Mouse (Mus musculus) lung, embryonic 14.5 days (tissue): ENCODE measurements at regions not wholly inside any gene's neighbourhood (a gene's known extent, or its start where the extent isn't known, plus 50 kb on each side); places are given as distances from the start of the nearest gene placed in this dataset.

Experiments
- ATAC-seq: fragments of 200-750 bp; cut with Nextera tagmentation; 2 replicates; pipeline ENCODE4 v1.8.0; 2017; ENCODE audit warnings: mild to moderate bottlenecking, moderate TSS enrichment, moderate library complexity; ENCODE audit not compliant: insufficient read depth
- DNase-seq: peaks from one replicate; pipeline ENCODE4 v3.0.0-alpha.2; 2015
- H3K27ac ChIP-seq: fragments of 300-500 bp; sonication (generic); 2 replicates; pipeline ENCODE4 v1.5.1; 2014; ENCODE audit warnings: low read depth, mild to moderate bottlenecking, moderate library complexity
- H3K27me3 ChIP-seq: fragments of 300-500 bp; sonication (generic); 2 replicates; pipeline ENCODE4 v1.6.1; 2014; ENCODE audit warnings: low read length, control low read depth; ENCODE audit not compliant: insufficient read depth
- H3K36me3 ChIP-seq: fragments of 300-500 bp; sonication (generic); 2 replicates; pipeline ENCODE4 v1.6.1; 2014; ENCODE audit warnings: control low read depth; ENCODE audit not compliant: insufficient read depth
- H3K4me1 ChIP-seq: fragments of 300-500 bp; sonication (generic); 2 replicates; pipeline ENCODE4 v1.6.1; 2014; ENCODE audit warnings: antibody characterized with exemption, control low read depth; ENCODE audit not compliant: insufficient read depth
- H3K4me2 ChIP-seq: fragments of 300-500 bp; sonication (generic); 2 replicates; pipeline ENCODE4 v1.6.1; 2014; ENCODE audit warnings: mild to moderate bottlenecking
- H3K4me3 ChIP-seq: fragments of 300-500 bp; sonication (generic); 2 replicates; pipeline ENCODE4 v1.5.1; 2014; ENCODE audit warnings: low read depth, low read length
- H3K9ac ChIP-seq: fragments of 300-500 bp; sonication (generic); 2 replicates; pipeline ENCODE4 v1.6.1; 2014
- H3K9me3 ChIP-seq: fragments of 300-500 bp; sonication (generic); 2 replicates; pipeline ENCODE4 v1.6.1; 2016; ENCODE audit warnings: low read depth, low read length, control low read depth
- CTCF ChIP-seq: IDR thresholded peaks from 2 replicates; pipeline ENCODE4 v1.5.1; 2016; ENCODE audit warnings: antibody characterized with exemption, low read depth
- WGBS: fragments of 180-500 bp; shearing (Covaris S2); extraction: QIAGEN DNeasy Blood & Tissue Kit; methylation state at CpG from one replicate; pipeline ENCODE4 v1.1.7; 2014; 5-methylcytosine and 5-hydroxymethylcytosine counted together

DNA sequence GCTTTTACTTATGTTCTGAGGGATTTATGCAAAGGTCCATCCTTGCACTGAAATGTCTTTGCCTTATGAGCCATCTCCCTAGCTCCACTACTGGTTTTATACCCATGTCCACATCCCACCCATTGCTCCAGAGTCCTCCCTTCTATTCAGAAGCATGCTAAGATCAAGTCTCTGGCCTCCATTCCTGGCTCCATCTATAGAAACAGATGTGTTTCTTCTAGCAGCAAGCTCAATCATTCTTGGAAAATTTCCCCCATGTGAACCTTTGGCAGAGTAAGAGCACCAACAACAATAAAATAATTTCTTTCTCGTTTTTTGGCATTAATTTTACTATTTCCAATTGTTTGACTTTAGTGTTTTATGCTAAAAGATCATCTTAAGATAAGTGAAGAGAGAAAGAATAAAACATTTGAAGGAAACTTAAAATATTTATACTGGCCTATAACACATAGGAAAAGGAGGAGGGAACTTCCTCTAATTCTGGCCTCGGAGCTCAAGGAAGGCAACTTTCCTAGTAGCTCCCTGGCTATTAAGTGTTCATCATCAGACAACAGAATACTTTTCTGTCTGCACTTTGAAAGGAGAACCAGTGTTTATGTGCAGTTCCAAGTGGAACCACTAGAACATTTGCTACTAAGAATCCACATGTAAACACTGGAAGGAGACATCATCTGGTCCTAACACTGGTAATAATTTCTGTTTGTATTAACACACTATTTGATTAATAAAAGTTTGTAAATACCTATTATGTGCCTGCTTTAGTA lies 171.8 kb downstream of the Fbxo8 start:
- H3K27ac ChIP-seq = 0 out of 2 replicates have a peak overlapping the region, but pooled peaks have one; percentile 38
- no peaks in the 10 kb centered on the region for H3K9me3 ChIP-seq
- H3K4me1 ChIP-seq = no peaks in the 10 kb centered on the region
- DNase-seq = peak; percentile 75
- H3K4me2 ChIP-seq = no peak overlapping the region
- H3K4me3 ChIP-seq = no peak overlapping the region
- TF ChIP-seq CTCF = peak; percentile 46
- H3K36me3 ChIP-seq = no peaks in the 10 kb centered on the region
- WGBS = 19% methylated on average over 2 of the region's 2 CpGs
- no peak overlapping the region for H3K9ac ChIP-seq
- peak; percentile 62 for ATAC-seq
- H3K27me3 ChIP-seq = no peaks in the 10 kb centered on the region

DNA sequence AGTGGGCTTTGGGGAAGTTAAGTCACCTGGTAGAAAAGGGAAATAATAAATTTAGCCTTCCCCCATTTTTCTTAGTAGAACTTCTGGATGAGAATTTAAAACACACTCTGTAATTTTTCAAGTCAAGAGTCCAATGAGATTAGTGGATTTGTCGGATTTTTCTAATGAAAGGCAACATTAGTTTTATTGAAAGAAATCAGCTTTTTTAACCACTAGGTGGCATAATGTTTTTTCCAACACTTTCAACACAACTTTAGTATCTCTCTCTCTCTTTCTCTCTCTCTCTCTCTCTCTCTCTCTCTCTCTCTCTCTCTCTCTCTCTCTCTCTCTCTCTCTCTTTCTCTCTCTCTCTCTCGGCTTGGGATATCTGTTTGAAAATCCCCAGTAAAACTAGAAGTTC lies 173.7 kb downstream of the Fbxo8 start:
- no peak overlapping the region for H3K4me2 ChIP-seq
- WGBS = 61% methylated on average over 2 of the region's 2 CpGs
- peak; percentile 11; the same call in 1 of the 2 replicates for TF ChIP-seq CTCF
- peak; percentile 52 for DNase-seq
- H3K4me1 ChIP-seq = no peaks in the 10 kb centered on the region
- H3K27me3 ChIP-seq = no peaks in the 10 kb centered on the region
- no peaks in the 10 kb centered on the region for H3K36me3 ChIP-seq
- no peak overlapping the region for H3K27ac ChIP-seq
- ATAC-seq = no peak
- no peak overlapping the region for H3K4me3 ChIP-seq
- H3K9ac ChIP-seq = no peak overlapping the region
- H3K9me3 ChIP-seq = no peaks in the 10 kb centered on the region

DNA sequence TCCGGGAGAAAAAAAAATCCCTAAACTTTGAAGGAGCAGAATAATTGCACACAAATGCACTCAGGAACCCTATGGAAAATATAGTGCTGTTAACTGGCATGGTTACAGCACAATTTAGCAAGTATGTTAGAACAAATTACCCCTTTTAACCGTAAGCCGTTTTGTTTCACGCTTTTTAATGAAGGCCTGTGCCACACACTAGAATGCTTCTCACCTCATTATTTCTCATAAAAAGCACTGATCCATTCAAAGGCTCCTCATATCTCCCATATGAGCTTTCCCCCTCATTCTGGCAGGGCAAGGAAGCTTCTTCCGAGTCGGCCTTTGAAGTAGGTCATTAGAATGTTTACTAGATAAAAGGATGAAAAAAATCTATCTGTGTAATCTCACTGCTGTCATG lies 182.4 kb downstream of the Fbxo8 start:
- no peak for TF ChIP-seq CTCF
- no peaks in the 10 kb centered on the region for H3K9me3 ChIP-seq
- peak; percentile 21 for DNase-seq

GRCm38 (mm10) chr8:56735021-56735420 lies 184.1 kb downstream of the Fbxo8 start:
- H3K36me3 ChIP-seq = no peaks in the 10 kb centered on the region
- no peaks in the 10 kb centered on the region for H3K27me3 ChIP-seq
- ATAC-seq = peak; percentile 98
- WGBS = 31% methylated on average over 2 of the region's 2 CpGs
- H3K9ac ChIP-seq = no peak overlapping the region
- peak overlapping the region; percentile 26; the same call in 1 of the 2 replicates for H3K27ac ChIP-seq
- no peak overlapping the region for H3K4me2 ChIP-seq
- no peak for DNase-seq
- H3K9me3 ChIP-seq = no peaks in the 10 kb centered on the region
- no peak overlapping the region for H3K4me3 ChIP-seq
- H3K4me1 ChIP-seq = peaks cover 2% of the 10 kb centered on the region; the same call in 1 of the 2 replicates
- TF ChIP-seq CTCF = no peak

More for the DNA sequence above, 182.4 kb downstream of the Fbxo8 start:
- 30% methylated on average over 6 of the region's 6 CpGs for WGBS
- no peaks in the 10 kb centered on the region for H3K27me3 ChIP-seq
- no peaks in the 10 kb centered on the region for H3K36me3 ChIP-seq
- H3K27ac ChIP-seq = no peak overlapping the region
- H3K9ac ChIP-seq = no peak overlapping the region
- H3K4me3 ChIP-seq = no peak overlapping the region
- ATAC-seq = no peak
- H3K4me1 ChIP-seq = peaks cover 2% of the 10 kb centered on the region; the same call in 1 of the 2 replicates
- no peak overlapping the region for H3K4me2 ChIP-seq

DNA sequence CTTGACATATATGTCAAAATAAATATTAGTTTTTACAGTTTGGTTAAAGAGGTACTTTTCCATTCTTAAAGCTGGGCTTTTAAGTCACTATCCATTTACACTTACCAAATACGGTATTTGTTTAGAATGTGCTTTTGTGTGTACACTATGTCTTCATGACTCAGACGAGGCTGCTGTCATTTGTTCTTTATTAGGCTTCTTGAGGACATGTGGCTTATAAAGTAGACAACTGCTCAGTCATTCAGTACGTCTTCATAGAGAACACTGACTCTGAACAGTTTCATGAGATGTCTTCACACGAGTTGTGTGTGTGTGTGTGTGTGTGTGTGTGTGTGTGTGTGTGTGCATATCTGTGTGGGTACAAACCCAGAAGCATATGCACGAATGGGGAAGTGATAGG lies 216.1 kb downstream of the Fbxo8 start:
- DNase-seq (peak; percentile 45), ATAC-seq (peak; percentile 69; the same call in 1 of the 2 replicates)
- H3K9ac ChIP-seq = no peak overlapping the region

DNA sequence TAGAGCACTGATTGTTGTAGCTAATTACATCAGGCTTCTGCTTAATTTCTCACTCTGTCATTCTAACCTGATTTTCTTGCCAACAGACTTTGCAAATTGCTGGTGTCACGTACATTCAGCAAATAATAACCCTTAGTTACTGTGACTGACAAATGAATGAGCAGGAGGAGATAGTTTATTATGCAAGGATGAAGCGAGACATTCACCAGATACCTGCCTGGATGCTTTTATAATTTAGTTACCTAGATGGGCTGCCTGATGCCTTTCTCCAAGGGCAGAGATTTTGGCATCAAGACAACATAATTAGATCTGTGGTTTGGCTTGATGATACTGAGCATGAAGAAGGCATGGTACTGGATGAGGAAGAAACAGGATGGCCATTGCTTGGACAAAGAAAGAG lies 233.6 kb downstream of the Fbxo8 start:
- Histone ChIP-seq H3K27ac (no peak overlapping the region), H3K36me3 (no peaks in the 10 kb centered on the region), H3K9ac (no peak overlapping the region), H3K4me2 (no peak overlapping the region), H3K9me3 (no peaks in the 10 kb centered on the region), H3K27me3 (no peaks in the 10 kb centered on the region), H3K4me1 (no peaks in the 10 kb centered on the region), H3K4me3 (no peak overlapping the region)
- DNase-seq (no peak), ATAC-seq (no peak)
- WGBS = 70% methylated on average over 2 of the region's 2 CpGs
- TF ChIP-seq CTCF = no peak

More for the DNA sequence above, 216.1 kb downstream of the Fbxo8 start:
- H3K36me3 ChIP-seq = no peaks in the 10 kb centered on the region
- H3K4me1 ChIP-seq = no peaks in the 10 kb centered on the region
- WGBS = 37% methylated on average over 5 of the region's 5 CpGs
- no peak overlapping the region for H3K27ac ChIP-seq
- H3K27me3 ChIP-seq = no peaks in the 10 kb centered on the region
- no peak for TF ChIP-seq CTCF
- no peak overlapping the region for H3K4me2 ChIP-seq
- no peaks in the 10 kb centered on the region for H3K9me3 ChIP-seq
- H3K4me3 ChIP-seq = no peak overlapping the region

DNA sequence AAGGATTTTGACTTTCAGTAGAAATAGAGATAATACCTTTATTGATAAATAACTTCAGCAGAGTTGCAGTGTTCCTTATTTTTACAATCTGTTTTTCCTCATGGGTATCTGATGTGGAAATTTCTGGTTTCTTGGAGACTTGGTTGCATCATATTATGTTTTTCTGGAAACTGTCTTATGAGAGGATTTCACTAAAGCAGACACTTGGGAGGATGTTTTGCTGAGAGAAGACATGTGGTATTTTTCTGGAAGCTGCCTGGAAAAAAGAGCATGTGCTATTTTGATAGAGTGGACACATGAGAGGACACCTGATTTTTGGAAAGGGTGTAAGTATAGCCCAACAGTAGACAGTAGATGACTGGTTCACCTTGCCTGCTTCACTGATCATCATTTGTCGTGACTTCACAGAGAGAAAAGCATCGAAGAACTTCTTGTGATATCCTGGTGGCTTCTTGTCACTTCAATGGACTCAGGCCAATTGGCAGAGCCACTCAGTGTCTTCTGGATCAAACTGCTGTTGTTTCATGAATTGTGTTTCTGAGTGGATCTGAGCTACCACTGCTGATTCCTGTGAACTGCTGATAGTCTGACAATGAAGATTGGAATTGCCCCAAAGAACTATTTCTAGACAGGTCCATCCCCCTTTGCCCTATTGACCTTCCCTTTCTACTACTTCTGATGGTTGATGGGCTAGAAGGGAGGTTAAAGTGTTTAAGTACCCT lies 238.8 kb downstream of the Fbxo8 start:
- DNase-seq (peak; percentile 31), ATAC-seq (no peak)
- 72% methylated on average over 2 of the region's 2 CpGs for WGBS
- no peak overlapping the region for H3K4me2 ChIP-seq
- H3K4me3 ChIP-seq = no peak overlapping the region
- no peaks in the 10 kb centered on the region for H3K4me1 ChIP-seq
- H3K27me3 ChIP-seq = no peaks in the 10 kb centered on the region
- H3K36me3 ChIP-seq = no peaks in the 10 kb centered on the region
- H3K9ac ChIP-seq = no peak overlapping the region
- H3K9me3 ChIP-seq = no peaks in the 10 kb centered on the region
- H3K27ac ChIP-seq = no peak overlapping the region
- TF ChIP-seq CTCF = no peak
